Mouse (Mus musculus): ENCODE data around the gene Igf2. TPM values are rescaled to one million over a fixed set of nuclear protein-coding genes. Genes with fewer than 3 reads are reported as not detected.

Gene Igf2
- polyA plus RNA-seq, 1 experiment: 4.3 TPM

- H3K9me3 ChIP-seq (ENCODE audit: control insufficient read depth, low read length): no peaks in the 10 kb centered on the region
- no peaks in the 10 kb centered on the region for H3K36me3 ChIP-seq (ENCODE audit: control insufficient read depth)
- H3K4me1 ChIP-seq (ENCODE audit: control insufficient read depth): peaks cover 25% of the 10 kb centered on the region
- TF ChIP-seq GATA1 (IDR thresholded peaks at IDR 0.05; ENCODE audit: low read length) (no peak), TAL1 (IDR thresholded peaks at IDR 0.05; ENCODE audit: low read length) (no peak)
- peaks cover 8% of the 10 kb centered on the region for H3K27me3 ChIP-seq (ENCODE audit: control insufficient read depth)
- H3K4me3 ChIP-seq (replicated peaks): peak overlapping the region; percentile 39
Observed at GRCm38 (mm10) chr7:142610627-142611406, 55.8 kb downstream of the Igf2 start.

GRCm38 (mm10) chr7:142600921-142601320 is 65.7 kb downstream of the Igf2 start:
- no peaks in the 10 kb centered on the region for H3K9me3 ChIP-seq (ENCODE audit: control insufficient read depth, low read length)
- no peaks in the 10 kb centered on the region for H3K4me1 ChIP-seq (ENCODE audit: control insufficient read depth)
- no peak overlapping the region for H3K4me3 ChIP-seq (replicated peaks)
- TF ChIP-seq GATA1 (IDR thresholded peaks at IDR 0.05; ENCODE audit: low read length): no peak
- no peak for TF ChIP-seq TAL1 (IDR thresholded peaks at IDR 0.05; ENCODE audit: low read length)
- no peaks in the 10 kb centered on the region for H3K27me3 ChIP-seq (ENCODE audit: control insufficient read depth)
- H3K36me3 ChIP-seq (ENCODE audit: control insufficient read depth): no peaks in the 10 kb centered on the region

Other genes with a start within 250 kb of the Igf2 start
- not detected in 2 replicates for gene Syt8, start 232.0 kb downstream of the Igf2 start, polyA plus RNA-seq (2012)
- 0.22 TPM in 1 of 2 replicates, not detected in the other for gene Tnni2, start 225.0 kb downstream of the Igf2 start, polyA plus RNA-seq (2012)
- gene Lsp1, start 206.0 kb downstream of the Igf2 start, polyA plus RNA-seq (2012): 0.05 and 0.21 TPM in 2 replicates
- gene Tnnt3, start 168.0 kb downstream of the Igf2 start, polyA plus RNA-seq (2012): not detected in 2 replicates
- gene Mrpl23, start 134.1 kb downstream of the Igf2 start, polyA plus RNA-seq (2012): 0.90 and 2.4 TPM in 2 replicates
- 0.01 TPM in 1 of 2 replicates, not detected in the other for gene Gm49394, start 3.1 kb upstream of the Igf2 start, polyA plus RNA-seq (2012)
- not detected in 2 replicates for gene Ins2, start 76.6 kb upstream of the Igf2 start, polyA plus RNA-seq (2012)

Measured in erythroblast, embryonic 14.5 days (primary cell).